Mouse (Mus musculus): ENCODE data around the gene Fam25c.
A peak's percentile ranks its signal among the peaks of the same experiment; 100 is the strongest.
"Not testable (repeated sequence)": the region's sequence is repeated elsewhere in the genome, so short reads cannot be mapped to it uniquely, and the experiment has no call there.

Fam25c gene

GRCm38 (mm10) chr14:34355301-34355700 is at the start of gene Fam25c:
Gene Fam25c (minus strand): TSS chr14:34355433.
- no peak for DNase-seq

- DNase-seq: no peak
Measured at GRCm38 (mm10) chr14:34403424-34403823, 48.2 kb upstream of the Fam25c start.

GRCm38 (mm10) chr14:34402871-34403270 is 47.6 kb upstream of the Fam25c start:
- no peak for DNase-seq

DNA sequence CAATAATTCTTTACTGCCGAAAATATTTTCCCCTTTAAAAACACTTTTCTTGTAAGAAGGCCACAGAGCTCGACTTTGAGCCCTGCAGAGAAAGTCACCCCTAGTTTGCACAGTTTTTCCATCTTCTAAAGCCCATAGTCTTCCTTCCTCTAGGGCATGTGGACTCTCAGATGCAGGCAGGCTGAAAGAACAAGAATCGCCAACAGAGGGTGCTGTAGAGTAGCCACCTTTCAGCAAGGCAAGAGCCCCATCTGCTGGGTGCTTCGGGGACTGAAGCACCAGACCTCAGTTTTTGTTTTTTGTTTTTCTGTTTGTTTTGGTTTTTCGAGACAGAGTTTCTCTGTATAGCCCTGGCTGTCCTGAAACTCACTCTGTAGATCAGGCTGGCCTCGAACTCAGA is 45.9 kb upstream of the Fam25c start:
- peak; percentile 53 for DNase-seq

GRCm38 (mm10) chr14:34400021-34400420 is 44.8 kb upstream of the Fam25c start:
- no peak for DNase-seq

DNA sequence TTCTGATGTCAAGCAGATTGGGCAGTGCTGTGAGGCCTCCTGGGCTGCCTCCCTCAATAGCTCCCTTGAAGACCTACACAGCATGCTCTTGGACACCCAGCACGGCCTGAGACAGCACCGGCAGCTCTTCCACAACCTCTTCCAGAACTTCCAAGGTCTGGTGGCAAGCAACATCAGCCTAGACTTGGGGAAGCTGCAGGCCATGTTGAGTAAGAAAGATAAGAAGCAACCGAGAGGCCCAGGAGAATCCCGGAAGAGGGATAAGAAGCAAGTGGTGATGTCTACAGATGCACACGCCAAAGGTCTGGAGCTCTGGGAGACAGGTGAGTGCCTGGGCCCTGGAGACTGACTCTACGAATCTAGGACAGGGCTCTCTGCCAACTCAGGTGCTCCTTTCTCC is 44.1 kb upstream of the Fam25c start:
- no peak for DNase-seq

- DNase-seq: no peak
Measured at GRCm38 (mm10) chr14:34398901-34399300, 43.7 kb upstream of the Fam25c start.

DNA sequence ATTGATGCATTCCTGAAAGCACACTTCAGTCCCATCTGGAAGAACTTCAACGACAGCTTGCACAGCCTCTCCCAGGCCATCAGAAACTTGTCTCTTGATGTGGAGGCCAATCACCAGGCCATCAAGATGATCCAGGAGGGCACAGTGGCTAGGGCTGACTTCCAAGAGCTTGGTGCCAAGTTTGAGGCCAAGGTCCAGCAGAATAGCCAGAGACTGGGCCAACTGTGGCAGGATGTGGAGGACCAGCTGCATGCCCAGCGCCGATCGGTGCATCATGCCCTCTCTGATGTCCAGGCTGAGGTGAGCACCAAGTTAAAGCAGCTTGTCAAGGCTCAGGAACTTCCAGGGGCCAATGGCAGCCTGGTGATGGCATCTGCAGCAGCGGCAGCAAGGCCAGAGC is 42.6 kb upstream of the Fam25c start:
- DNase-seq: no peak

- DNase-seq: no peak
Measured at GRCm38 (mm10) chr14:34393295-34393694, 38.1 kb upstream of the Fam25c start.

DNA sequence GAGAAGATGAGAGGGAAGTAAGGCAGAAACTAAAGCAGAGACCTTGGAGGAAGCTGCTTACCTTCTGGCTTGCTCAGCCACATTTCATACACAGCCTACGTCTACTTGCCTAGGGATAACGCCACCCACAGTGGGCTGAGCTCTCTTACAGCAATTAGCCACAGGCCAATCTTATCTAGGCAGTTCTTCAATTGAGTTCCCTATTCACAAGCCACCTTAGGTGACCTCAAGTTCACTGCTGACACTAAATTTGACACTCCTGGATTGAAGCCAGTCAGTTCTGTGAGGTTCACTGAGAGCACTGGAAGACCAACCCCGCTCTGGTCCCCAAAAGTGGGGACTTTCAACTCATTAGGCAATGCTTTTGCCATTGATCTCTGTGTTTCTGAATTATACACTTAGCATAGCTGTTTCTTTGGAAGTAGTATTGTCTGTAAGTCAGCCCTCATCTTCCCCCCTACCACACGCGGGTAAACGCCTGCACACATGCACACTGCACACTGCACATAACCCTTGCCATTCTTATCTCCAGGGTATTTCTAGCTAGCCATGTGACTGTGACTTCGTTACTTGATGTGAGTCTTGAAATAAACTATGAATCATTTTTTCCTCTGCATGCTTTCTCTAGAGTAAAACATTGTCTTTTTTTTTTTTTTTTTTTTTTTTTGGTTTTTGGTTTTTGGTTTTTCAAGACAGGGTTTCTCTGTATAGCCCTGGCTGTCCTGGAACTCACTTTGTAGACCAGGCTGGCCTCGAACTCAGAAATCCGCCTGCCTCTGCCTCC is 27.9 kb upstream of the Fam25c start:
- DNase-seq: no peak

DNA sequence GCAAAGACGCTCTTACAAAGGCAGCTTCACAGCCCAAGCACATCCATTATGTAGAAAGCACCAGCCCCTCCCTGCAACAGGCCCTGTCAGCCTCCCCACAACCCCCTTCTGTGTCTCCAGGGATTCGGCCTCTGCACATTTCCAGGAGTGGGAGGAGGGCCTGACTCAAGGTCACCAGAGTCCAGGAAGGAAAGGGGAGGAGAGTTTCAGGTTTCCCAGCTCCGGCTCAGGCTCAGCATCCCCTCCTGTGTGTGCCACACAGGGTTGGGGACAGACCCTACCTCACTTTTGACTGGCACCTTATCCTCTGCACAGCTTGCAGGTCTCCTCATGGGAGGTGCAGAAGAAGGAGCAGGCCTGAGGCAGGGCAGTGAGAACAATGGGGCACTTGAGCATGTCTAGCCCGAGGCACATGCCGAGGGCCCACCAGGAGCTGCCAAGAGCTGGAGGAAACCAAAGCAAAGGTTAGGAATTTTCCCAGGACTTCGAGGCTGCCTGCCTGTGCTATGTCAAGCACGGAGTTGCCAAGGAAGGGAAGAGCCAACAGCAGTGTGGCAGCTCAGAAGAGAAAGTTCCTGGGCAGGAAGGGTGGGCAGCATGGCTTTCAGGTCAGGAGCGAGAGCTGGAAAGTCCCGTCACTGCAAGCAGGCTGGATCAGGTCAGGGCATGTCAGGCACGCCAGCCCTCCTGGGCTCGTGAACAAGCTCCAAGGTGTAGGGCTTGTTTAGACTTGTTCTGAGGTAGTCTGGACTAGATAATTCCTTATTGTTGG is 23.5 kb upstream of the Fam25c start:
- no peak for DNase-seq

DNA sequence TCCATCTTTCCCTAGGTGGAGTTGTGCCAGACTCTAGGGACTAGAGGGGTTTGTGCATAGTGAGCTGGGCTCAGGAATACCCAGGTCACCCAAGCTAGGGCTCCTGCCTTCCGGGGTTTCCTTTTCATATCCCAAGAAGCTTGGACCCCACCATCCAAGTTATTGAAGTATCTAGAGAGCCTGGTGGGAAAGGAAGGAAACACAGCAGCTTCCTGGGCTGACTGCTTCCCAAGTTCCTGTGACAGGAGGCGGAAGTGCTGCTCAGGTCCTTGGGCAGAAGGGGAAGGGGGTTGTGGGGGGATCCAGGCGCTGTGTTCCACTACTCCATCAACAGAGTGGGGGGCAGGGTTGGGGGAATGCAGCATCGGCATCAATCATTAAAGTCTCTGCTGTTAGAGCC is 21.9 kb upstream of the Fam25c start:
- DNase-seq: no peak

DNA sequence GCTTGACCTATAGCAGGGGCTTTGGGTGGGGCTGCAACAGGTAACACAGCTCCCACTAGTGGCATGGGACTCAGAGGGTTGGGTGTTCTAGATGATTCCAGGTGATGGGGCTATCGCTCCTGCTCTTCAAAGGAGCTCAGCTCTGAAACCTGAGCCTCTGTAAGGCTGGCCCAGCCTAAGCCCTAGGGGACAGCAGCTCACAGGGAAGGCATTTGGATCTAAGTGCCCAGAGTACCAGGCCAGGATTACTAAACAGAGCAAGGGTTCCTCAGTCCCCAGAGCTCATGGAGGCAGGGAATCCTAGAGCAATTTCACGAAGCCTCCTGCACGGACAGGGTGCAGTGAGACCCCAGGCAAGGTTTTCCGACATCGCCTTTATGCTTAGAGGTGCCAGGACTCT is 20.7 kb upstream of the Fam25c start:
- DNase-seq: no peak

GRCm38 (mm10) chr14:34375415-34375904 is 20.2 kb upstream of the Fam25c start, which contains the start of gene Mmrn2:
Gene Mmrn2 (plus strand): TSS chr14:34375465.
- DNase-seq: no peak

GRCm38 (mm10) chr14:34374577-34374976 is 19.3 kb upstream of the Fam25c start, which contains the start of gene Sncg:
Gene Sncg (minus strand): TSS chr14:34374789.
- no peak for DNase-seq

- no peak for DNase-seq
Measured at GRCm38 (mm10) chr14:34373581-34373980, 18.3 kb upstream of the Fam25c start.

- peak; percentile 19 for DNase-seq
Measured at GRCm38 (mm10) chr14:34372646-34373045, 17.4 kb upstream of the Fam25c start.

GRCm38 (mm10) chr14:34371763-34372162 is 16.5 kb upstream of the Fam25c start:
- no peak for DNase-seq

DNA sequence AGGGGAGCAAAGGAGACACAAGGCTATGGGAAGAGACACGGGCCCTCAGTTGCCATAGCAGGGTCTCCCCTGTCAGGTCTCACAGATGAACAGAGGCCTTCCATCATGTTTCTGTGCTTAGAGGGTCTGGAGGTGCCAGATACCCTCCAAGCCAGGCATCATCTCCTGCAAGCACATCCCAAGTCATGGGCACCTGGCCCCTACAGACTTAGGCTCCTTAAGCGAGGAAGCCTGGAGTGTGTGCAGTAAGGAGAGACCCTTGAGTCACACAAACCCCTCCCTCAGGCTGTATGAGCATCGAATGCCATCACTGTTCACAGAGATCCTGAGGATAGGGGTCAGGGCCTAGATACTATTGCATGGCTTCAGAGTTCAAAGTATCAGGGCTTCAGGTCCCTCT is 15.7 kb upstream of the Fam25c start:
- DNase-seq: no peak

GRCm38 (mm10) chr14:34370203-34370602 is 15.0 kb upstream of the Fam25c start:
- no peak for DNase-seq

DNA sequence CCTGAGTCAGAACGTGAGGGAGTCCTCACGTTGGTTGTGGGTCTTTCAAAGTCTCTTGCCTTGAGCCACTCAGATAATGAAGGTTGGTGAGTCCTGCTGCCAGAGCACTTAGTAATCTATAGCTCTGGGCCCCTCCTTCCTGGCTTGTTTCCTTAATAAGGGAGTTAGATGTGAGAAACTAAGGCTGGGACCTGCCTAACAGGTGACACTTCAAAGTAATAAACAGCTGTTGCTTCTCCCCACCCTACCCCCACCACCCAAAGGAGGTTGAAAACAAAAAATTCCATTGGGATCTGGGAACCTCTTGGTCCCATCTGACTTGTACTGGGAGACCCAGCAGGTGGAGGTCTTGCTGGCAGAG is 9.9 kb upstream of the Fam25c start:
- no peak for DNase-seq

DNA sequence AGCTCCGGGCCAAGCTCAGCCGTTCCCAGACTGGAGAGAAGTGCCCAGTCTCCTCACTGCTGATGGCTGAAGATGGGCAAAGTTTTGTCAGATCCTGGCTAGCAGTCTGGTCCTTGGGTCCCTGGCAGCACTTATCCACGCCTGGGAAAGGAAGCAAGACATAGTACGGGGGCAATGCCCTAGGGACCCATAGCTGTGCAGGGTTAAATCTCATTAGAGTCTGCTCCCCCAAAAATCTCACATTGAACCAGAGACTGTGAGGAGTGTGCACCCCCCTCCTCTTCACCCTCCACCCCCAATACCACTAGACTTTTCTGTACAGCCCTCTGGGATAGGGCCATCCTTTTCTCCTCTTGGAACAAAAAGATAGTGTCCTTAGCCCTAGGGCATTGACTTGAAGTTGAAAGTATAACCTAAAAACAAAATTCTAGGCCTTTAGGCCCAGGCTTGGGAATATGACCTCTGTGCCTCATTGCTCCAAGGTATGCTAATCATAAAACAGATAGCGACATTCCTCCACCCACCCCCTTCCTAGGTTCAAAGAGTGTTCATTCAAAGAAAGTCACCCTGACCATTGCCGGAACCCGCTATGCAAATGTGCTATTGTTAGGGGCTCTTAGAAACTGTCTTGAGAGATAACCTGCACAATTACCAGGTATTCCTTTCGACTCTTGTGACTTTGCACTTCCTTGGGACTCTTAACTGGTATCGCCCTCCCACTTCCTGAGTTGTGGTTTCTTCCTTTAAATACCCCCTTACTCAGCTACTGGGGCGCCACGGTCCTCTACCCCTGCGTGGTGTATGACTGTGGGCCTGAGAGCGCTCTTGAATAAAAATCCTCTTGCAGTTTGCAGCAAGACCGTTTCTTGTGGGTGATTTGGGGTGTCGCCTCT is 9.3 kb upstream of the Fam25c start:
- DNase-seq: not testable (repeated sequence)

Data from cerebellum, adult 11 months (tissue).